Mouse (Mus musculus) lung, embryonic 14.5 days (tissue): ENCODE results near the gene Polr1a. TPM values are rescaled to one million over a fixed set of nuclear protein-coding genes. Genes with fewer than 3 reads are reported as not detected.

Source experiments
- ATAC-seq: fragments of 200-750 bp; cut with Nextera tagmentation; 2 replicates; pipeline ENCODE4 v1.8.0; 2017; ENCODE audit warnings: mild to moderate bottlenecking, moderate TSS enrichment, moderate library complexity; ENCODE audit not compliant: insufficient read depth
- DNase-seq: peaks from one replicate; pipeline ENCODE4 v3.0.0-alpha.2; 2015
- H3K27ac ChIP-seq: fragments of 300-500 bp; sonication (generic); 2 replicates; pipeline ENCODE4 v1.5.1; 2014; ENCODE audit warnings: low read depth, mild to moderate bottlenecking, moderate library complexity
- H3K27me3 ChIP-seq: fragments of 300-500 bp; sonication (generic); 2 replicates; pipeline ENCODE4 v1.6.1; 2014; ENCODE audit warnings: low read length, control low read depth; ENCODE audit not compliant: insufficient read depth
- H3K36me3 ChIP-seq: fragments of 300-500 bp; sonication (generic); 2 replicates; pipeline ENCODE4 v1.6.1; 2014; ENCODE audit warnings: control low read depth; ENCODE audit not compliant: insufficient read depth
- H3K4me1 ChIP-seq: fragments of 300-500 bp; sonication (generic); 2 replicates; pipeline ENCODE4 v1.6.1; 2014; ENCODE audit warnings: antibody characterized with exemption, control low read depth; ENCODE audit not compliant: insufficient read depth
- H3K4me2 ChIP-seq: fragments of 300-500 bp; sonication (generic); 2 replicates; pipeline ENCODE4 v1.6.1; 2014; ENCODE audit warnings: mild to moderate bottlenecking
- H3K4me3 ChIP-seq: fragments of 300-500 bp; sonication (generic); 2 replicates; pipeline ENCODE4 v1.5.1; 2014; ENCODE audit warnings: low read depth, low read length
- H3K9ac ChIP-seq: fragments of 300-500 bp; sonication (generic); 2 replicates; pipeline ENCODE4 v1.6.1; 2014
- H3K9me3 ChIP-seq: fragments of 300-500 bp; sonication (generic); 2 replicates; pipeline ENCODE4 v1.6.1; 2016; ENCODE audit warnings: low read depth, low read length, control low read depth
- CTCF ChIP-seq: IDR thresholded peaks from 2 replicates; pipeline ENCODE4 v1.5.1; 2016; ENCODE audit warnings: antibody characterized with exemption, low read depth
- WGBS: fragments of 180-500 bp; shearing (Covaris S2); extraction: QIAGEN DNeasy Blood & Tissue Kit; methylation state at CpG from one replicate; pipeline ENCODE4 v1.1.7; 2014; 5-methylcytosine and 5-hydroxymethylcytosine counted together
- polyA plus RNA-seq: library from polyadenylated mRNA; unstranded; fragments of >200 nt; fragmentation: Nextera tagmentation; extraction: Ambion mirVana; gene quantifications from 2 replicates; pipeline ENCODE4 v1.2.1, GENCODE M21; 2014

The Polr1a gene
- polyA plus RNA-seq, 1 experiment from 2014 or later: 37.2 TPM

DNA sequence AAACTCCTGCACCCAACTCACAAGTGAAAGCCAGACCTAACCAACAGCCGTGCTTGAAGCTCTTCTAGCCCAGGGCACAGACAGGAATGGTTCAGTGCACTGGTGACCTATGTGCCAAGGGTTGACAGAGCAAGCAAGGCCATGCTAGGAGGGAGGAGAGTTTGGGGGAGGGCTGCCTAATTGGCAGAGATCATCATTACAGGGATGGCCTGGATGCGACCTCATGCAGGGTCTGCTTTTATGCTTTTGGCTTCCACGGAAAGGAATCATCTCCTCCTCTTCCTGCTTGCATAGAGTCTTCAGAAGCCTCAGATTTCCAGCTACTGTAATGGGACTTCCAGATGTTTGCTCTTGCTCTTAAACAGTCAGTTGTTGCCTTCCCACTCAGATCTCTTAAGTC is 40.9 kb downstream of the Polr1a start:
- Histone ChIP-seq H3K9ac (no peak overlapping the region), H3K27ac (no peak overlapping the region), H3K4me2 (no peak overlapping the region), H3K4me1 (no peaks in the 10 kb centered on the region), H3K36me3 (peaks cover 75% of the 10 kb centered on the region), H3K4me3 (no peak overlapping the region), H3K9me3 (no peaks in the 10 kb centered on the region), H3K27me3 (no peaks in the 10 kb centered on the region)
- ATAC-seq (no peak), DNase-seq (no peak)
- WGBS: 75% methylated on average over 3 of the region's 3 CpGs
- TF ChIP-seq CTCF: no peak

GRCm38 (mm10) chr6:71950592-71950991 is 41.7 kb downstream of the Polr1a start:
- H3K4me3 ChIP-seq: no peak overlapping the region
- no peak overlapping the region for H3K9ac ChIP-seq
- DNase-seq (peak; percentile 60), ATAC-seq (no peak)
- WGBS: 79% methylated on average over 3 of the region's 3 CpGs
- no peaks in the 10 kb centered on the region for H3K4me1 ChIP-seq
- TF ChIP-seq CTCF: no peak
- H3K27ac ChIP-seq: no peak overlapping the region
- H3K9me3 ChIP-seq: no peaks in the 10 kb centered on the region
- H3K27me3 ChIP-seq: no peaks in the 10 kb centered on the region
- peaks cover 74% of the 10 kb centered on the region for H3K36me3 ChIP-seq
- H3K4me2 ChIP-seq: no peak overlapping the region

DNA sequence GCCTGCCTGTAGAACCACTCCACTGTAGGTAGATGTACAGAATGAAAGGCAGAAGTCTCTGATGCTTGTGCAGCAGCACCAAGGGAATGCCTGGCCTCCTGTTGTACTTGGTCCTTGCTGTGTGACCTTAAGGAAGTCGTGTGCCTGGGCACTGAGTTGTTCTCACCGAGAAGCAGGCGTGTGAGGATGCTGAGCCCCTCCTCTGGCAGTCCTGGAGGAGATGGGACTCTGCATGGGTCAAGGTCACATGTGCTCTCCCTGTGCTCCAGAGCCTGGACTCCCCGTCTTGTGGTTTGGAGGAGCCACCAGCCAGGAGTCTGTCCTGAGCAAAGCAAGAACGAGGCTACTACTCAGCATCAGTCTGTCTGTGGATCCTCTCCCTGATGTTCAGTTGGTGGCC is 42.3 kb downstream of the Polr1a start:
- ATAC-seq (no peak), DNase-seq (no peak)
- Histone ChIP-seq H3K27me3 (no peaks in the 10 kb centered on the region), H3K9me3 (no peaks in the 10 kb centered on the region), H3K4me3 (no peak overlapping the region), H3K4me2 (no peak overlapping the region), H3K4me1 (no peaks in the 10 kb centered on the region), H3K36me3 (peaks cover 74% of the 10 kb centered on the region), H3K9ac (no peak overlapping the region), H3K27ac (no peak overlapping the region)
- WGBS: 78% methylated on average over 5 of the region's 5 CpGs
- TF ChIP-seq CTCF: no peak

- no peak for TF ChIP-seq CTCF
- peaks cover 36% of the 10 kb centered on the region for H3K36me3 ChIP-seq
Observed at GRCm38 (mm10) chr6:71962119-71962518, 53.3 kb downstream of the Polr1a start.

DNA sequence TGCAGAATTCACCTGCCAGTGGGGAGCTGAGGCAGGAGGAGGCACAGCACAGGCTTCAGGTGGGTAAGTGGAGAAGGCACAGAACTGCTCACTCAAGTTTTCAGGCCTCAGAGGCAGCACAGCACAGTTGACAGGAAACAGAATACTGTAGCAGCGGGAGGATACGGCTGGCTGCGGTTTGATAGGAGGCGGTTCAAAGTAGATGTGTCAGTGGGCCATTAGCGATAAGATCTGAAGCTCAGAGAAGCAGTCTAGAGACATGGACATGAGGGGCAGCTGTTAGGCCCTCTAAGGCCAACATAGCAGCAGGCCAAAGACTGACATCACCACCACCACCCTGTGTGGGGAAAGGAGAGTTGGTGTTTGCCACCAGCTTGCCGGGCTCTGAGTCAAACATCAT is 53.9 kb downstream of the Polr1a start:
- H3K27me3 ChIP-seq: no peaks in the 10 kb centered on the region
- no peak overlapping the region for H3K4me3 ChIP-seq
- no peak overlapping the region for H3K4me2 ChIP-seq
- peaks cover 42% of the 10 kb centered on the region for H3K36me3 ChIP-seq
- no peaks in the 10 kb centered on the region for H3K4me1 ChIP-seq
- ATAC-seq: no peak
- DNase-seq: no peak
- no peak overlapping the region for H3K9ac ChIP-seq
- no peak for TF ChIP-seq CTCF
- no peak overlapping the region for H3K27ac ChIP-seq
- 89% methylated on average over 6 of the region's 6 CpGs for WGBS
- H3K9me3 ChIP-seq: no peaks in the 10 kb centered on the region

More at GRCm38 (mm10) chr6:71962119-71962518, 53.3 kb downstream of the Polr1a start:
- H3K9ac ChIP-seq: no peak overlapping the region
- H3K9me3 ChIP-seq: no peaks in the 10 kb centered on the region
- H3K4me2 ChIP-seq: no peak overlapping the region
- no peak for ATAC-seq
- H3K4me1 ChIP-seq: no peaks in the 10 kb centered on the region
- H3K27ac ChIP-seq: no peak overlapping the region
- no peaks in the 10 kb centered on the region for H3K27me3 ChIP-seq
- no peak for DNase-seq
- no peak overlapping the region for H3K4me3 ChIP-seq
- 83% methylated on average over 5 of the region's 5 CpGs for WGBS

DNA sequence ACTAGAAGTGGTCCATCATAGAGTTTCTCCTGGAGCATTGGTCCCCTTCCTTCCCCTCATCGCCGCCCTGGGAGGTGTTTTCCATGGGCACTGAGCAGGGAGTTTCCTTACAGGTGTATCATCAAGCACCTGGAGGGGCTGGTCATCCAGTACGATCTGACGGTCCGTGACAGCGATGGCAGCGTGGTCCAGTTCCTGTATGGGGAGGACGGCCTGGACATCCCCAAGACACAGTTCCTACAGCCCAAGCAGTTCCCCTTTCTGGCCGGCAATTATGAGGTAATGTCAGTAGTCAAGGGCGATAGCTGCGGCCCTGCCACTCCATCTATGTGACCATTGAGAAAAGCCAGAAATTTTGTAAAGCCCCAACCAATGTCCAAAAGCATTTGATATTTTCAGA is 54.7 kb downstream of the Polr1a start:
- ATAC-seq (no peak), DNase-seq (no peak)
- Histone ChIP-seq H3K9ac (no peak overlapping the region), H3K4me2 (no peak overlapping the region), H3K4me3 (no peak overlapping the region), H3K27me3 (no peaks in the 10 kb centered on the region), H3K9me3 (no peaks in the 10 kb centered on the region), H3K4me1 (no peaks in the 10 kb centered on the region), H3K27ac (no peak overlapping the region), H3K36me3 (peaks cover 48% of the 10 kb centered on the region)
- TF ChIP-seq CTCF: no peak
- WGBS: 91% methylated on average over 11 of the region's 11 CpGs

DNA sequence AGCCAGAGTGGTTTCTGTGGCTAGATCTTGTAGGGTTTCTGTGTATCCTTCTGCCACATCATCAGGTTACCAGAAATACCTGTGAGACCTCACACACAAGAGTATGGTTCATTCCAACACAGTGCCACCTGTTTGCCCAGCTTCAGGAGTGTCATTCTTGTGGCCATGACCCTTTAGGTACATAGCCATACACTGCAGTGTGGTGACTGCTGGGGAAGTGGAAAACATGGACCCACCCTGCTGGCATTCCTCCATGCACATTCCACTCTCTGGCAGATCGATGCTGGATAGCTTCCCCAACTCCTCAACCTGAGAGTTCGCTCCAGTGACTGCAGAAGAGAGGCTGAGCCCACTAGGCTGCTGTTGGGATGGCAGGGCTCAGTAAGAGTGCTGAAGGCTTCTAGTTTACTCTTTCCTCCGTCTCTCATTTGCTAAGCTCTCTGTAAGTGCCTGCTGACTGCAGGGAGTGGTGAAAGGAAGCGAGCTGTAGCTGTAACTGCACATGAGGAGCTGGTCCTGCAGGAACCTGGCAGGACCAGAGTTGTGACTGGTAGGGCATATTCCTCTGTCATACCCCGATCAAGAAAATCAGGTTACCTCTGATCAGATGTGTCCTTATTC is 57.9 kb downstream of the Polr1a start:
- Histone ChIP-seq H3K9ac (no peak overlapping the region), H3K27ac (no peak overlapping the region), H3K36me3 (peaks cover 70% of the 10 kb centered on the region), H3K4me1 (no peaks in the 10 kb centered on the region), H3K4me3 (no peak overlapping the region), H3K4me2 (no peak overlapping the region), H3K27me3 (no peaks in the 10 kb centered on the region), H3K9me3 (no peaks in the 10 kb centered on the region)
- no peak for TF ChIP-seq CTCF
- peak; percentile 24; the same call in 1 of the 2 replicates for ATAC-seq
- 80% methylated on average over 5 of the region's 5 CpGs for WGBS
- peak; percentile 15 for DNase-seq
